Mouse (Mus musculus): ENCODE measurements around the gene Msx3. TPM values are rescaled to one million over a fixed set of nuclear protein-coding genes. Genes with fewer than 3 reads are reported as not detected.

The Msx3 gene
- polyA plus RNA-seq, 1 experiment from 2014 or later: not detected

DNA sequence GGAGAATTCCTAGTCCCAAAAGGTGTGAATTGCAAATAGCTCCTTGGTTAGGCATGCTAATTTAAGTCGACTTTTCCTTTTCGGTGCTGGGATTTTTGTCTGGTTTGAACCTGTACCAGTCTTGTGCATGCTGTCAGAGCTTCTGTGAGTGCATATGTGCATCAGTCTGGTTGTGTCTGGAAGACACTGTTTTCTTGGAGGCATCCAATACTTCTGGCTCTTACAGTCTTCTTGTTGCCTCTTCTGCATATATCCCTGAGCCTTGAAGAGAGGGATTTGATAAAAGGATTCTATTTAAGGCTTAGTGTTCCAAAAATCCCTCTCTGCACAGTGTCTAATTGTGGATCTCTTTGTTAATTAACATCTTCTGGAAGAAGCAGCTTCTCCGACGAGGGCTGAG, 5.2 kb upstream of the Msx3 start:
- Histone ChIP-seq H3K36me3 (no peaks in the 10 kb centered on the region), H3K9ac (no peak overlapping the region), H3K27ac (no peak overlapping the region), H3K4me2 (no peak overlapping the region), H3K9me3 (replicated peaks) (no peaks in the 10 kb centered on the region), H3K4me1 (replicated peaks) (peaks cover 17% of the 10 kb centered on the region), H3K4me3 (no peak overlapping the region), H3K27me3 (peaks cover 96% of the 10 kb centered on the region)
- ATAC-seq (replicated peaks; ENCODE audit: insufficient number of reproducible peaks, insufficient read depth, low FRiP score, low read depth): no peak
- 66% methylated on average over 4 of the region's 4 CpGs for WGBS

DNA sequence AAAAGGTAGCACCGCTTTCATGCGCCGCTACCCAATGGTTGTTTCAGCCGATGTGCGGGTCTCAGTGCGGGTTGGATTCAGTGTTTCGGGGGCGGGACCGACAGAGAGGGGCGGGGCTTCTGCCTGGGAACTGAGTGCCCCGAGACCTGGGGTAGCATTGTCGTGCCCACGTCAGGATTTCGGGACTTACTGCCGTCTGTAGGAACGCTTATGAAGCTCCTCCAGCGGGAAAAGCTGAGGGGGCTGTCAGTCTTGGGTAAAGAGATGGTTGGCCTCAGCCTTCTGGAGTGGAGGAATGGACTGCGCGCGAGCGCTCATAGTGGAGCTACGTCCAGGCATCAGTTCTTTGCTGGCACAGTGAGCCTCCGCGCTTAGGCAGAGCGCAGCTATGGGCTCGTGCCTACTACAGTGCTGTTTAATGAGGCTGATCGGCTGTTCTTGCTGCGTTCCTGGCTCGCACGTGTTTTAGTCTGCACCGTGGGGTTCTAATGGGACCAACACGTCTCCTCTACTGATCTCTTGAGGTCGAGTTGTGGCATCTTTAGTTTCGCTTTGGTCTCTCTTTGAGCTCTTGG, 313 bp upstream of the Msx3 start:
- Histone ChIP-seq H3K9me3 (replicated peaks) (no peaks in the 10 kb centered on the region), H3K27ac (no peak overlapping the region), H3K36me3 (no peaks in the 10 kb centered on the region), H3K4me3 (peak overlapping the region; percentile 50), H3K4me1 (replicated peaks) (peaks cover 24% of the 10 kb centered on the region), H3K27me3 (peaks cover 99% of the 10 kb centered on the region), H3K9ac (0 out of 2 replicates have a peak overlapping the region, but pooled peaks have one; percentile 14), H3K4me2 (peak overlapping the region; percentile 87)
- 1% methylated on average over 34 of the region's 34 CpGs for WGBS
- ATAC-seq (replicated peaks; ENCODE audit: insufficient number of reproducible peaks, insufficient read depth, low FRiP score, low read depth): peak; percentile 25; the same call in 1 of the 2 replicates

DNA sequence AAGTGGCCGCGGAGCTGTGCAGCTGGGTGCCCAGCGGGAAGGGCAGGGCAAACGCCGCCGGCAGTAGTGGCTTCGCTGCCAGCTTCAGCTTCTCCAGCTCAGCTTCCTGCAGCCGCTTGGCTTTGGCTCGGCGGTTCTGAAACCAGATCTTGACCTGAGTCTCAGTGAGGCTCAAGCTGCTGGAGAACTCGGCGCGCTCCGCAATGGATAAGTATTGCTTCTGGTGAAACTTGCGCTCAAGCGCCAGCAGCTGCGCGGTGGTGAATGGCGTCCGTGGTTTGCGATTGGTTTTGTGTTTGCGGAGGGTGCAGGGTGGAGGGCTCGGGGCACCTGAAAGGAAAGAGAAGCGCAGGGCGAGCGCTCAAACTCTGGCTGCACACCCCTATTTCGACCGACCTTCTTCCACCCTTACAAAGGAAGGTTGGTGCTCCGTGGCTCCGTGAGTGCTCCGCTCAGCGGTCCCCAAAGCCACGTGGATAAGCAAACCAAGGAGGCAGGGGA, 1.0 kb downstream of the Msx3 start:
- Histone ChIP-seq H3K27ac (no peak overlapping the region), H3K27me3 (peaks cover 89% of the 10 kb centered on the region), H3K4me3 (peak overlapping the region; percentile 50), H3K4me2 (peak overlapping the region; percentile 87), H3K9me3 (replicated peaks) (no peaks in the 10 kb centered on the region), H3K36me3 (no peaks in the 10 kb centered on the region), H3K9ac (no peak overlapping the region), H3K4me1 (replicated peaks) (peaks cover 24% of the 10 kb centered on the region)
- WGBS: under 1% methylated on average over 33 of the region's 33 CpGs
- no peak for ATAC-seq (replicated peaks; ENCODE audit: insufficient number of reproducible peaks, insufficient read depth, low FRiP score, low read depth)

- H3K27me3 ChIP-seq: peaks cover 66% of the 10 kb centered on the region
- no peak for ATAC-seq (replicated peaks; ENCODE audit: insufficient number of reproducible peaks, insufficient read depth, low FRiP score, low read depth)
- H3K4me3 ChIP-seq: no peak overlapping the region
- no peaks in the 10 kb centered on the region for H3K9me3 ChIP-seq (replicated peaks)
- 72% methylated on average over 4 of the region's 4 CpGs for WGBS
- H3K36me3 ChIP-seq: 0 out of 2 replicates have a peak, but pooled peaks cover 4% of the 10 kb centered on the region
- H3K27ac ChIP-seq: no peak overlapping the region
- H3K9ac ChIP-seq: no peak overlapping the region
- peaks cover 24% of the 10 kb centered on the region for H3K4me1 ChIP-seq (replicated peaks)
- no peak overlapping the region for H3K4me2 ChIP-seq
These were observed 3.3 kb downstream of the Msx3 start for GRCm38 (mm10) chr7:140045546-140045945.

DNA sequence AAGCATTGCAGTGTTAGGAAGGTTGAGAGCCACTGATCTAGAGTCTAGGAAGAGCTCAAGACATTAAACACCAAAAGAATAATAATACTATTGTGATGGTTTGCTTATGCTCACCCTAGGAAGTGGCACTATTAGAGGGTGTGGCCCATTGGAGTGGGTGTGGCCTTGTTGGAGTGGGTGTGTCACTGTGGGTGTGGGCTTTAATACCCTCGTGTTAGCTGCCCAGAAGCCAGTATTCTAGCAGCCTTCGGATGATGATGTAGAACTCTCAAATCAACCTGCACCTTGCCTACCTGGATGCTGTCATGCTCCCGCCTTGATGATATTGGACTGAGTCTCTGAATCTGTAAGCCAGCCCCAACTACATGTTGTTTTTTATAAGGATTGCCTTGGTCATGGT, 6.2 kb downstream of the Msx3 start:
- 62% methylated on average over 3 of the region's 3 CpGs for WGBS
- no peak overlapping the region for H3K9ac ChIP-seq
- H3K27me3 ChIP-seq: peaks cover 38% of the 10 kb centered on the region
- H3K4me1 ChIP-seq (replicated peaks): peaks cover 3% of the 10 kb centered on the region
- no peaks in the 10 kb centered on the region for H3K9me3 ChIP-seq (replicated peaks)
- ATAC-seq (replicated peaks; ENCODE audit: insufficient number of reproducible peaks, insufficient read depth, low FRiP score, low read depth): no peak
- H3K4me2 ChIP-seq: no peak overlapping the region
- no peak overlapping the region for H3K4me3 ChIP-seq
- no peak overlapping the region for H3K27ac ChIP-seq
- peaks cover 15% of the 10 kb centered on the region for H3K36me3 ChIP-seq

GRCm38 (mm10) chr7:140037171-140037555, 11.7 kb downstream of the Msx3 start:
- peaks cover 22% of the 10 kb centered on the region for H3K4me1 ChIP-seq (replicated peaks)
- H3K4me3 ChIP-seq: peak overlapping the region; percentile 81

GRCm38 (mm10) chr7:140036281-140037170, 12.4 kb downstream of the Msx3 start, which contains the start of the genes Zfp511 and Tubgcp2:
Gene Zfp511, plus strand, starts transcription at chr7:140036391.
Gene Tubgcp2, minus strand, starts transcription at chr7:140036669.
- Histone ChIP-seq H3K36me3 (peaks cover 29% of the 10 kb centered on the region), H3K4me3 (peak within 1 kb of the TSS; percentile 81), H3K27ac (peak within 1 kb of the TSS; percentile 90), H3K9ac (peak within 1 kb of the TSS; percentile 83), H3K4me2 (peak within 1 kb of the TSS; percentile 96), H3K4me1 (replicated peaks) (peaks cover 22% of the 10 kb centered on the region), H3K27me3 (no peaks in the 10 kb centered on the region), H3K9me3 (replicated peaks) (no peaks in the 10 kb centered on the region)
- 1% methylated on average over 68 of the region's 69 CpGs for WGBS
- peak; percentile 98 for ATAC-seq (replicated peaks; ENCODE audit: insufficient number of reproducible peaks, insufficient read depth, low FRiP score, low read depth)

More at GRCm38 (mm10) chr7:140037171-140037555, 11.7 kb downstream of the Msx3 start:
- peak overlapping the region; percentile 96 for H3K4me2 ChIP-seq
- no peaks in the 10 kb centered on the region for H3K27me3 ChIP-seq
- H3K9ac ChIP-seq: peak overlapping the region; percentile 83; the same call in 1 of the 2 replicates
- no peak for ATAC-seq (replicated peaks; ENCODE audit: insufficient number of reproducible peaks, insufficient read depth, low FRiP score, low read depth)
- no peaks in the 10 kb centered on the region for H3K9me3 ChIP-seq (replicated peaks)
- peaks cover 23% of the 10 kb centered on the region for H3K36me3 ChIP-seq
- H3K27ac ChIP-seq: no peak overlapping the region
- 51% methylated on average over 3 of the region's 3 CpGs for WGBS

GRCm38 (mm10) chr7:140035456-140035855, 13.4 kb downstream of the Msx3 start:
- H3K36me3 ChIP-seq: peaks cover 35% of the 10 kb centered on the region
- ATAC-seq (replicated peaks; ENCODE audit: insufficient number of reproducible peaks, insufficient read depth, low FRiP score, low read depth): no peak
- H3K4me2 ChIP-seq: peak overlapping the region; percentile 96
- 19% methylated on average over 7 of the region's 7 CpGs for WGBS
- no peaks in the 10 kb centered on the region for H3K27me3 ChIP-seq
- H3K4me3 ChIP-seq: peak overlapping the region; percentile 81
- H3K9me3 ChIP-seq (replicated peaks): no peaks in the 10 kb centered on the region
- peak overlapping the region; percentile 90 for H3K27ac ChIP-seq
- H3K9ac ChIP-seq: peak overlapping the region; percentile 83
- peaks cover 22% of the 10 kb centered on the region for H3K4me1 ChIP-seq (replicated peaks)

DNA sequence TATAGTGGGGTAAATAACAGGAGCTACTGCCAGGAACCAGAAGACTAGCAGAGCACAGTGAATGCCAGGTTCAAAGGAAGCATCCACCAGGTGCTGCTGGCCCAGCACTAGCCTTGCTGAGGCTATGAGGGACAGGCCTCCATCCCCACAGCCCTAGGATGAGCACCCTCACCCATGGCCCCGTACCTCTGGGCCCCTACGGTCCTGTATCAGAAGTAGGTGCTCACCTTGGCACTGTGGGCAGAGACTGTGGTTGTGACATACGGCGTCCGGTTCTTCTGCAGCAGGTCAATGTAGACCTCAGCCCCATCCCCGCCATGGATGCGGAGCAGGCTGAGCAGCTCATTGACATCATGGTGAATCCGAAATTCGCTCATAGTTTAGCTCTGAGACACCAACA, 15.5 kb downstream of the Msx3 start:
- Histone ChIP-seq H3K36me3 (peaks cover 45% of the 10 kb centered on the region), H3K9ac (no peak overlapping the region), H3K4me2 (no peak overlapping the region), H3K27me3 (no peaks in the 10 kb centered on the region), H3K4me3 (no peak overlapping the region), H3K9me3 (replicated peaks) (no peaks in the 10 kb centered on the region), H3K27ac (no peak overlapping the region), H3K4me1 (replicated peaks) (peaks cover 22% of the 10 kb centered on the region)
- ATAC-seq (replicated peaks; ENCODE audit: insufficient number of reproducible peaks, insufficient read depth, low FRiP score, low read depth): no peak
- WGBS: 93% methylated on average over 9 of the region's 9 CpGs

GRCm38 (mm10) chr7:140032366-140032765, 16.5 kb downstream of the Msx3 start:
- peaks cover 51% of the 10 kb centered on the region for H3K36me3 ChIP-seq
- no peaks in the 10 kb centered on the region for H3K27me3 ChIP-seq
- WGBS: 92% methylated on average over 10 of the region's 10 CpGs
- no peak overlapping the region for H3K9ac ChIP-seq
- H3K4me3 ChIP-seq: no peak overlapping the region
- no peak overlapping the region for H3K27ac ChIP-seq
- H3K9me3 ChIP-seq (replicated peaks): no peaks in the 10 kb centered on the region
- H3K4me2 ChIP-seq: no peak overlapping the region
- H3K4me1 ChIP-seq (replicated peaks): peaks cover 21% of the 10 kb centered on the region
- ATAC-seq (replicated peaks; ENCODE audit: insufficient number of reproducible peaks, insufficient read depth, low FRiP score, low read depth): no peak

DNA sequence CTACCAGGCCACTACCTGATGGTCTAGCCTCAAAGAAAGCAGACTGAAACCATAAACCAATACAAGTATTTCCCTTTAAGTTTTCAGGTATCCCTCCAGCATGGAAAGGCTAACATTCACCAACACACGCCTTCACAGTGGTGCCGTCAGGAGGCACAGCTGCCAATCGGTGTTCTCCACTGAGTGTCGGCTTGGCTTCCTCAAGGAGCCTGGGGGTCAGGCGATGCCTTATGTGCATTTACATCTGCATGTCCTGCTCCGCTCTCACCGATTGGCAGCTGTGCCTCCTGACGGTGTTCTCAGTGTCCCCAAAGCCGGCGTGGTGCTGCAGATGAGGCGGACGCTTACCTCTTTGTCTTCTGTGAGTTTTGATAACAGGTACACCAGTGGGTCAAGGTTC, 17.1 kb downstream of the Msx3 start:
- 94% methylated on average over 12 of the region's 12 CpGs for WGBS
- H3K36me3 ChIP-seq: peaks cover 51% of the 10 kb centered on the region

More for the DNA sequence above, 17.1 kb downstream of the Msx3 start:
- no peak for ATAC-seq (replicated peaks; ENCODE audit: insufficient number of reproducible peaks, insufficient read depth, low FRiP score, low read depth)
- no peak overlapping the region for H3K9ac ChIP-seq
- peaks cover 15% of the 10 kb centered on the region for H3K4me1 ChIP-seq (replicated peaks)
- H3K4me3 ChIP-seq: no peak overlapping the region
- H3K4me2 ChIP-seq: no peak overlapping the region
- H3K27ac ChIP-seq: no peak overlapping the region
- no peaks in the 10 kb centered on the region for H3K27me3 ChIP-seq
- no peaks in the 10 kb centered on the region for H3K9me3 ChIP-seq (replicated peaks)
